9 mouse cellular contexts compared by ENCODE assay signal in the genomic region with DNA sequence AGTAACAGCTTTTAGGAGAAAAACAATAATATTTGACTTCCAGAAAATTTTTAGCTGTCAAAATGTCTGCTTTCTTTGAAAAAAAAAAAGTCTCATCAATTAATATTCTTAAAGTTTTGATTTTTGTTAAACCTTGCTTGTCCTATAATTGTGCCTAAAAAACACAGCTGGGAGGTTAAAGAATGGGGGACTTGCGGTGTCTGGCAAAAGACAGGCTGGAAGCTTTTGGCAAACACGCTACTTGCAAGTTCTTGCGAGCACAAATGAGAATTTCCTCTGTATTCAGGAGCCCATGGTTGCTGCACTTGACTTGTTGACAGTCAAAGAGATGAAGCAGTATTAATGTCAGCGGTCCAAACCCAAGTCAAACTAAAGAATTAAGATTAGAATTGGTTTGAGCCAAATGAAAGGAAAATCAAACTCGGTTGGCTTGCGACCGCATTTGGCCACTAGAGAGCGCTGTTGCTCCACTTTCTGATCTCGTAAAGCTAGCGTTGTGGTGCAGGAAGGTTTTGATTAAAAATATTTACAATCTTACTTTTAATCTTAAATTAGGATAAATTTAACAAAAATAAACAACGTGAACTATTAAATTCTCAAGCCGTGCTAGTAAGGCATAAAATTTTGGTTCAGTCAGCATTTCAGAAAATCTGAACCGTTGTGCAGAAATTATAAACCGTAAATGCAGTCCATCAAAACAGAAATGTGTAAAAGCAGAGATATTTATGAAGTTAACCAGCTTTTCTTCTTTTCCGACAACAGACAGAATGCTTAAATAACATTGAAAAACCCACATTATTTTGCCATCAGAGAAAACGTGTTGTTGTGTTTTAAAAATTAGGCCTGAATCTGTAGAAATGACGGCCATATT. TPM values are rescaled to one million over a fixed set of nuclear protein-coding genes. Genes with fewer than 3 reads are reported as not detected.
DNase-seq lines count a peak whose midpoint lies in the region; ATAC-seq lines count a peak whose summit lies in the region.
"Had no signal": no experiment of that assay in that cellular context is flagged by ENCODE, and none has a peak within 500 bp of the region (broad histone marks: within the 10 kb centered on the region; RNA-seq: fewer than 3 reads in every experiment).

No protein-coding gene starts in this region.

- no peaks in the 10 kb centered on the region for H3K27me3 ChIP-seq in kidney, embryonic 16.5 days (ENCODE audit: insufficient read depth, low read length)
- peaks cover 98% of the 10 kb centered on the region for H3K27me3 ChIP-seq in liver, embryonic 11.5 days (replicated peaks; ENCODE audit: control insufficient read depth, insufficient read depth, low read length)

- peaks cover 27% of the 10 kb centered on the region; the same call in 1 of the 2 replicates for H3K4me1 ChIP-seq in kidney, embryonic 16.5 days (ENCODE audit: insufficient read depth, low read length)
- H3K4me1 ChIP-seq in liver, embryonic 11.5 days (replicated peaks; ENCODE audit: control insufficient read depth, insufficient read depth, low read length) = peaks cover 10% of the 10 kb centered on the region; the same call in 1 of the 2 replicates

- no peaks in the 10 kb centered on the region for H3K9me3 ChIP-seq in kidney, embryonic 16.5 days (ENCODE audit: low read length)
- no peaks in the 10 kb centered on the region for H3K9me3 ChIP-seq in liver, embryonic 11.5 days (ENCODE audit: control insufficient read depth, low read length)

- peak overlapping the region; percentile 53; the same call in 1 of the 2 replicates for H3K9ac ChIP-seq in kidney, embryonic 16.5 days (replicated peaks; ENCODE audit: low read length)
- no peak overlapping the region for H3K9ac ChIP-seq in liver, embryonic 11.5 days (ENCODE audit: low read depth, low read length)

- ATAC-seq in kidney, embryonic 16.5 days (ENCODE audit: low FRiP score, low TSS enrichment) = no peak
- ATAC-seq in liver, embryonic 11.5 days (replicated peaks; ENCODE audit: low FRiP score) = no peak
- ATAC-seq in erythroid progenitor cell, adult 5-6 weeks (replicated peaks; ENCODE audit: low FRiP score, poor library complexity, severe bottlenecking) = no peak

- peak overlapping the region; percentile 80 for H3K27ac ChIP-seq in kidney, embryonic 16.5 days (ENCODE audit: low read length)
- no peak overlapping the region for H3K27ac ChIP-seq in liver, embryonic 11.5 days (ENCODE audit: low read depth, low read length)

- H3K4me2 ChIP-seq in kidney, embryonic 16.5 days (replicated peaks; ENCODE audit: low read depth, low read length) = peak overlapping the region; percentile 72
- no peak overlapping the region for H3K4me2 ChIP-seq in liver, embryonic 11.5 days

- no peaks in the 10 kb centered on the region for H3K36me3 ChIP-seq in kidney, embryonic 16.5 days (ENCODE audit: insufficient read depth, low read length)
- H3K36me3 ChIP-seq in liver, embryonic 11.5 days (ENCODE audit: control insufficient read depth, insufficient read depth, low read length) = no peaks in the 10 kb centered on the region

- DNase-seq in ovary, postnatal 14 days (ENCODE audit: low spot score) = peak; percentile 89
- DNase-seq in ovary, postnatal 10 days (ENCODE audit: low spot score) = no peak
- peak; percentile 72 for DNase-seq in adrenal gland, adult 2 months
- peak; percentile 93 for DNase-seq in embryo, embryonic 10.5 days (ENCODE audit: low spot score)
- peak; percentile 64 for DNase-seq in liver, embryonic 11.5 days (ENCODE audit: low spot score)
- peak; percentile 65 for DNase-seq in retina, postnatal 7 days (ENCODE audit: low read depth, low spot score)

- WGBS in kidney, embryonic 16.5 days = 14% methylated on average over 17 of the region's 17 CpGs
- 16% methylated on average over 17 of the region's 17 CpGs for WGBS in liver, embryonic 11.5 days

- H3K4me3 ChIP-seq in kidney, embryonic 16.5 days (ENCODE audit: low read length) = peak overlapping the region; percentile 17
- no peak overlapping the region for H3K4me3 ChIP-seq in liver, embryonic 11.5 days (ENCODE audit: low read depth, low read length)

RNA-seq across cellular contexts. Expression of a gene that starts 2.2 kb away (rescaled TPM):
- total RNA-seq in adrenal gland, adult 2 months (2021) = 10 to 100 TPM; 27.9 to 34.7 TPM
- polyA plus RNA-seq in adrenal gland, adult 2 months (2012; rRNA removed) = 19.7 and 52.7 TPM in 2 replicates
- 41.0 and 45.6 TPM in 2 replicates for polyA plus RNA-seq in kidney, embryonic 16.5 days (2015; fragmentation: Nextera tagmentation; extraction: Ambion mirVana)
- 0.82 and 1.2 TPM in 2 replicates for polyA plus RNA-seq in liver, embryonic 11.5 days (2014; fragmentation: Nextera tagmentation; extraction: Ambion mirVana)
- not detected in 2 replicates for total RNA-seq in erythroid progenitor cell, adult 5-6 weeks (2015; ENCODE audit: low replicate concordance)
- total RNA-seq in erythroid progenitor cell, adult 5-6 weeks (2017; ENCODE audit: low replicate concordance) = not detected in 2 replicates

RNA-seq across cellular contexts. Expression of a gene that starts 4.7 kb away (rescaled TPM):
- 1 to 10 TPM; 3.3 to 7.8 TPM for total RNA-seq in adrenal gland, adult 2 months (2021)
- polyA plus RNA-seq in adrenal gland, adult 2 months (2012; rRNA removed) = 6.5 and 9.0 TPM in 2 replicates
- 38.2 and 38.4 TPM in 2 replicates for polyA plus RNA-seq in kidney, embryonic 16.5 days (2015; fragmentation: Nextera tagmentation; extraction: Ambion mirVana)
- polyA plus RNA-seq in liver, embryonic 11.5 days (2014; fragmentation: Nextera tagmentation; extraction: Ambion mirVana) = 0.10 and 0.22 TPM in 2 replicates
- total RNA-seq in erythroid progenitor cell, adult 5-6 weeks (2015; ENCODE audit: low replicate concordance) = not detected in 2 replicates
- total RNA-seq in erythroid progenitor cell, adult 5-6 weeks (2017; ENCODE audit: low replicate concordance) = not detected in 2 replicates

RNA-seq across cellular contexts. Expression of a gene that starts 9.5 kb away (rescaled TPM):
- 1 to 10 TPM in 1 of 2 experiments, under 1 TPM in 1; 0.62 to 1.0 TPM for total RNA-seq in adrenal gland, adult 2 months (2021)
- 10.6 and 11.1 TPM in 2 replicates for polyA plus RNA-seq in adrenal gland, adult 2 months (2012; rRNA removed)
- 14.6 and 15.4 TPM in 2 replicates for polyA plus RNA-seq in kidney, embryonic 16.5 days (2015; fragmentation: Nextera tagmentation; extraction: Ambion mirVana)
- polyA plus RNA-seq in liver, embryonic 11.5 days (2014; fragmentation: Nextera tagmentation; extraction: Ambion mirVana) = 0.47 and 0.87 TPM in 2 replicates
- total RNA-seq in erythroid progenitor cell, adult 5-6 weeks (2015; ENCODE audit: low replicate concordance) = not detected in 2 replicates
- total RNA-seq in erythroid progenitor cell, adult 5-6 weeks (2017; ENCODE audit: low replicate concordance) = not detected in 2 replicates

RNA-seq across cellular contexts. Expression of a gene that starts 9.5 kb away (rescaled TPM):
- 10 to 100 TPM; 16.7 to 19.3 TPM for total RNA-seq in adrenal gland, adult 2 months (2021)
- 72.3 and 92.5 TPM in 2 replicates for polyA plus RNA-seq in adrenal gland, adult 2 months (2012; rRNA removed)
- 4.5 and 4.9 TPM in 2 replicates for polyA plus RNA-seq in kidney, embryonic 16.5 days (2015; fragmentation: Nextera tagmentation; extraction: Ambion mirVana)
- polyA plus RNA-seq in liver, embryonic 11.5 days (2014; fragmentation: Nextera tagmentation; extraction: Ambion mirVana) = 0.14 and 0.18 TPM in 2 replicates
- total RNA-seq in erythroid progenitor cell, adult 5-6 weeks (2015; ENCODE audit: low replicate concordance) = not detected in 2 replicates
- total RNA-seq in erythroid progenitor cell, adult 5-6 weeks (2017; ENCODE audit: low replicate concordance) = not detected in 2 replicates

RNA-seq across cellular contexts. Expression of a gene that starts 10.5 kb away (rescaled TPM):
- not detected for total RNA-seq in adrenal gland, adult 2 months (2021)
- not detected in 2 replicates for polyA plus RNA-seq in adrenal gland, adult 2 months (2012; rRNA removed)
- polyA plus RNA-seq in kidney, embryonic 16.5 days (2015; fragmentation: Nextera tagmentation; extraction: Ambion mirVana) = 33.5 and 38.5 TPM in 2 replicates
- polyA plus RNA-seq in liver, embryonic 11.5 days (2014; fragmentation: Nextera tagmentation; extraction: Ambion mirVana) = 0.09 and 0.30 TPM in 2 replicates
- total RNA-seq in erythroid progenitor cell, adult 5-6 weeks (2015; ENCODE audit: low replicate concordance) = not detected in 2 replicates
- total RNA-seq in erythroid progenitor cell, adult 5-6 weeks (2017; ENCODE audit: low replicate concordance) = not detected in 2 replicates
- polyA plus RNA-seq: heart, embryonic 16.5 days had no signal
